Mouse (Mus musculus) spleen, adult 2 months (tissue): ENCODE results near the gene Atad2b. TPM values are rescaled to one million over a fixed set of nuclear protein-coding genes. Genes with fewer than 3 reads are reported as not detected.

Source experiments
- DNase-seq, 2 experiments: peaks; one replicate each; pipeline versions ENCODE4 v3.0.0 to v3.0.0-alpha.2; 2012 to 2021; ENCODE audit warnings: low spot score in 2 of 2, low read depth in 1 of 2
- H3K27ac ChIP-seq: fragments of 200-500 bp; 2 replicates; pipeline ENCODE4 v1.5.1; 2012; ENCODE audit warnings: low read length, inconsistent platforms; ENCODE audit not compliant: insufficient read depth
- H3K27me3 ChIP-seq: fragments of 200-500 bp; 2 replicates; pipeline ENCODE4 v1.6.1; 2012; ENCODE audit warnings: mild to moderate bottlenecking, moderate library complexity, low read length, inconsistent platforms; ENCODE audit not compliant: control insufficient read depth, insufficient read depth
- H3K36me3 ChIP-seq: fragments of 200-500 bp; 2 replicates; pipeline ENCODE4 v1.6.1; 2012; ENCODE audit warnings: mild to moderate bottlenecking, low read length, inconsistent platforms; ENCODE audit not compliant: control insufficient read depth, insufficient read depth
- H3K4me1 ChIP-seq: fragments of 200-500 bp; 2 replicates; pipeline ENCODE4 v1.6.1; 2011; ENCODE audit warnings: inconsistent platforms; ENCODE audit not compliant: control insufficient read depth, insufficient read depth, insufficient read length
- H3K4me3 ChIP-seq: fragments of 200-500 bp; 2 replicates; pipeline ENCODE4 v1.5.1; 2011; ENCODE audit warnings: mild to moderate bottlenecking, inconsistent platforms; ENCODE audit not compliant: insufficient read depth, insufficient read length; ENCODE audit errors: extremely low read depth
- CTCF ChIP-seq: fragments of 200-500 bp; IDR thresholded peaks from 2 replicates; pipeline ENCODE4 v1.5.1; 2011; ENCODE audit warnings: mild to moderate bottlenecking, inconsistent platforms; ENCODE audit not compliant: insufficient read depth, insufficient read length, insufficient replicate concordance; ENCODE audit errors: extremely low read depth
- POLR2A ChIP-seq: fragments of 200-500 bp; IDR thresholded peaks from 2 replicates; pipeline ENCODE4 v1.6.1; 2011; ENCODE audit warnings: low read depth, low read length, inconsistent platforms
- WGBS: fragments of 180-500 bp; shearing (Covaris S2); methylation state at CpG from one replicate; pipeline ENCODE4 v1.1.7; 2018; 5-methylcytosine and 5-hydroxymethylcytosine counted together
- polyA plus RNA-seq: library from polyadenylated mRNA; depleted of rRNA; stranded (reverse); fragments of >200 nt; gene quantifications from 2 replicates; pipeline ENCODE4 v1.2.3, GENCODE M21; 2012; rRNA removed

Gene Atad2b
- polyA plus RNA-seq, 1 experiment: 17.3 TPM

- H3K4me3 ChIP-seq: no peak overlapping the region
- H3K36me3 ChIP-seq: no peaks in the 10 kb centered on the region
- H3K27ac ChIP-seq: no peak overlapping the region
- no peaks in the 10 kb centered on the region for H3K27me3 ChIP-seq
- no peak for TF ChIP-seq CTCF
- TF ChIP-seq POLR2A: no peak
- H3K4me1 ChIP-seq: no peaks in the 10 kb centered on the region
- 84% methylated on average over 12 of the region's 12 CpGs for WGBS
- DNase-seq: no peak
Measured at GRCm38 (mm10) chr12:5073191-5073590, 156.0 kb downstream of the Atad2b start.

- TF ChIP-seq POLR2A: no peak
- no peak for TF ChIP-seq CTCF
- WGBS: 92% methylated on average over 4 of the region's 4 CpGs
- Histone ChIP-seq H3K4me3 (no peak overlapping the region), H3K36me3 (no peaks in the 10 kb centered on the region), H3K27me3 (no peaks in the 10 kb centered on the region), H3K4me1 (no peaks in the 10 kb centered on the region), H3K27ac (no peak overlapping the region)
- DNase-seq: no peak
Measured at GRCm38 (mm10) chr12:5081480-5081879, 164.3 kb downstream of the Atad2b start.

- TF ChIP-seq POLR2A: no peak
- no peak for TF ChIP-seq CTCF
- no peak for DNase-seq
- Histone ChIP-seq H3K27me3 (no peaks in the 10 kb centered on the region), H3K4me1 (no peaks in the 10 kb centered on the region), H3K27ac (no peak overlapping the region), H3K4me3 (no peak overlapping the region), H3K36me3 (no peaks in the 10 kb centered on the region)
- 98% methylated on average over 5 of the region's 5 CpGs for WGBS
Measured at GRCm38 (mm10) chr12:5084714-5085113, 167.6 kb downstream of the Atad2b start.

GRCm38 (mm10) chr12:5087787-5088519 lies 170.8 kb downstream of the Atad2b start:
- no peak overlapping the region for H3K27ac ChIP-seq
- H3K4me1 ChIP-seq: no peaks in the 10 kb centered on the region
- no peak for DNase-seq
- H3K36me3 ChIP-seq: no peaks in the 10 kb centered on the region
- WGBS: 45% methylated on average over 10 of the region's 10 CpGs
- no peak overlapping the region for H3K4me3 ChIP-seq
- H3K27me3 ChIP-seq: no peaks in the 10 kb centered on the region
- TF ChIP-seq CTCF (no peak), POLR2A (no peak)

- no peak overlapping the region for H3K27ac ChIP-seq
- no peak overlapping the region for H3K4me3 ChIP-seq
- H3K36me3 ChIP-seq: no peaks in the 10 kb centered on the region
- no peak for DNase-seq
- no peaks in the 10 kb centered on the region for H3K4me1 ChIP-seq
- 57% methylated on average over 1 of the region's 1 CpGs for WGBS
- no peak for TF ChIP-seq CTCF
- TF ChIP-seq POLR2A: no peak
- no peaks in the 10 kb centered on the region for H3K27me3 ChIP-seq
Measured at GRCm38 (mm10) chr12:5088639-5089038, 171.5 kb downstream of the Atad2b start.

Other genes with a start within 250 kb of the Atad2b start
- 0.04 and 0.07 TPM in 2 replicates for gene Fam228a, start 178.9 kb upstream of the Atad2b start, polyA plus RNA-seq
- 0.06 and 0.18 TPM in 2 replicates for gene Pfn4, start 148.3 kb upstream of the Atad2b start, polyA plus RNA-seq
- gene Fam228b, start 148.1 kb upstream of the Atad2b start, polyA plus RNA-seq: 0.16 and 0.33 TPM in 2 replicates
- 33.8 and 40.8 TPM in 2 replicates for gene Sf3b6, start 99.8 kb upstream of the Atad2b start, polyA plus RNA-seq
- 3.2 and 3.4 TPM in 2 replicates for gene Fkbp1b, start 75.8 kb upstream of the Atad2b start, polyA plus RNA-seq
- gene Wdcp, start 74.0 kb upstream of the Atad2b start, polyA plus RNA-seq: 4.8 and 5.5 TPM in 2 replicates
- gene Mfsd2b, start 43.0 kb upstream of the Atad2b start, polyA plus RNA-seq: 37.4 and 38.2 TPM in 2 replicates
- gene Ubxn2a, start 9.6 kb upstream of the Atad2b start, polyA plus RNA-seq: 1.8 and 2.8 TPM in 2 replicates